Mouse (Mus musculus) myocyte (in vitro differentiated cells): Measurements from ENCODE around the gene Ric1. TPM values are rescaled to one million over a fixed set of nuclear protein-coding genes. Genes with fewer than 3 reads are reported as not detected.
A peak's percentile ranks its signal among the peaks of the same experiment; 100 is the strongest.
"Not testable (repeated sequence)": the region's sequence is repeated elsewhere in the genome, so short reads cannot be mapped to it uniquely, and the experiment has no call there.

Experiments
- H3K27me3 ChIP-seq: one replicate; pipeline ENCODE4 v1.6.1; 2011; ENCODE audit not compliant: control insufficient read depth, insufficient read depth, insufficient read length
- H3K36me3 ChIP-seq: one replicate; pipeline ENCODE4 v1.6.1; 2011; ENCODE audit not compliant: control insufficient read depth, insufficient read depth
- H3K4me2 ChIP-seq: one replicate; pipeline ENCODE4 v1.6.1; 2011; ENCODE audit warnings: low read depth, control low read depth
- H3K4me3 ChIP-seq: one replicate; pipeline ENCODE4 v1.5.1; 2011; ENCODE audit warnings: mild to moderate bottlenecking, control low read depth, moderate library complexity
- H3K79me2 ChIP-seq: one replicate; pipeline ENCODE4 v1.6.1; 2011; ENCODE audit not compliant: control insufficient read depth, insufficient read depth
- H3ac ChIP-seq: one replicate; pipeline ENCODE4 v1.6.1; 2011; ENCODE audit not compliant: control insufficient read depth, insufficient read length
- CEBPB ChIP-seq: IDR thresholded peaks from 2 replicates; pipeline ENCODE4 v1.6.1; 2011; ENCODE audit warnings: mild to moderate bottlenecking, moderate library complexity; ENCODE audit not compliant: poor library complexity, insufficient read depth, severe bottlenecking
- E2F4 ChIP-seq: IDR thresholded peaks from one replicate; pipeline ENCODE4 v1.6.1; 2011; ENCODE audit warnings: mild to moderate bottlenecking, control low read depth, moderate library complexity; ENCODE audit not compliant: insufficient read depth
- MAX ChIP-seq: IDR thresholded peaks from one replicate; pipeline ENCODE4 v1.6.1; 2011; ENCODE audit warnings: low read depth, mild to moderate bottlenecking, control low read depth
- MYOD1 ChIP-seq, 3 experiments: IDR thresholded peaks; one replicate each; pipeline ENCODE4 v1.6.1; 2011; ENCODE audit warnings: control low read depth in 2 of 3, low read depth in 2 of 3, mild to moderate bottlenecking in 2 of 3, moderate library complexity in 1 of 3; ENCODE audit not compliant: insufficient read length in 2 of 3, control insufficient read depth in 1 of 3
- MYOG ChIP-seq, 3 experiments: IDR thresholded peaks; one replicate each; pipeline ENCODE4 v1.6.1; 2011; ENCODE audit warnings: control low read depth in 2 of 3, low read depth in 2 of 3, mild to moderate bottlenecking in 2 of 3; ENCODE audit not compliant: insufficient read length in 2 of 3, control insufficient read depth in 1 of 3, insufficient read depth in 1 of 3
- POLR2A ChIP-seq: IDR thresholded peaks from one replicate; pipeline ENCODE4 v1.6.1; 2011; ENCODE audit warnings: low read depth, mild to moderate bottlenecking, control low read depth, moderate library complexity; ENCODE audit not compliant: insufficient read length
- POLR2AphosphoS2 ChIP-seq: IDR thresholded peaks from one replicate; pipeline ENCODE4 v1.6.1; 2011; ENCODE audit warnings: low read depth, control low read depth; ENCODE audit not compliant: insufficient read length
- REST ChIP-seq: IDR thresholded peaks from one replicate; pipeline ENCODE4 v1.6.1; 2011; ENCODE audit warnings: mild to moderate bottlenecking, control low read depth, moderate library complexity; ENCODE audit not compliant: insufficient read depth, insufficient read length
- SRF ChIP-seq: IDR thresholded peaks from one replicate; pipeline ENCODE4 v1.6.1; 2011; ENCODE audit warnings: low read depth; ENCODE audit not compliant: control insufficient read depth, insufficient read length
- TCF12 ChIP-seq: IDR thresholded peaks from one replicate; pipeline ENCODE4 v1.6.1; 2011; ENCODE audit warnings: mild to moderate bottlenecking, control low read depth; ENCODE audit not compliant: poor library complexity, insufficient read depth, severe bottlenecking
- TCF3 ChIP-seq: IDR thresholded peaks from one replicate; pipeline ENCODE4 v1.6.1; 2011; ENCODE audit warnings: low read depth, control low read depth; ENCODE audit not compliant: insufficient read length
- USF1 ChIP-seq: IDR thresholded peaks from one replicate; pipeline ENCODE4 v1.6.1; 2011; ENCODE audit warnings: low read depth, mild to moderate bottlenecking, control low read depth, moderate library complexity
- polyA plus RNA-seq: library from polyadenylated mRNA; unstranded; fragments of >200 nt; fragmentation: generic; extraction: Trizol; gene quantifications from one replicate; pipeline ENCODE4 v1.2.1, GENCODE M21; 2012; ENCODE audit warnings: missing spikeins

Ric1 gene
- polyA plus RNA-seq, 1 experiment, result 7.2 TPM

DNA sequence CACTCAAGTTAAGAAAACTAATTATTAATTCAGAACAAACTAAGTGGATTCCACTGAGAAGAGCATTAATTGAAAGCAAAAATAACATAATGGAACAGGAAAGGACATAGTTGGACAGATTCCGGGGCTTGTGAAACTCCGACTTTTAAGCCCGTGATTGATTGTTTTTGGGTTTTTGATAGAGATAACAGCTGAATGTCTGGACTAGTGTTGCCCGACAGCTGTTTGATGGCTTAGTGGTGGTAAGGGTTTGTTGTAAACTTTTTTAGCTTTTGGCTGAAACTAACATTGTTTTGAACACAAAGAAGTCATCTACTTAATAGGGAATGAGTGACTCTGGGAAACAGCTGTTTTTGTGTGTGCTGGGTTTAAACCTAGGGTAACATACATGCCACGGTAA, 11.9 kb downstream of the Ric1 start:
- TF ChIP-seq POLR2A (no peak), E2F4 (no peak), USF1 (no peak), MAX (no peak), POLR2AphosphoS2 (no peak), CEBPB (no peak), TCF3 (no peak), SRF (no peak), MYOD1 (IDR thresholded peaks at IDR 0.05; ENCODE audit: control insufficient read depth in 1 of 3, insufficient read length in 2 of 3, low read depth in 2 of 3) (peak in 1 of 3 experiments; percentile 60), MYOG (IDR thresholded peaks at IDR 0.05; ENCODE audit: control insufficient read depth in 1 of 3, insufficient read depth in 1 of 3, insufficient read length in 2 of 3, low read depth in 2 of 3) (peak in 1 of 3 experiments; percentile 54), TCF12 (no peak), REST (no peak)
- peaks cover 43% of the 10 kb centered on the region for H3K79me2 ChIP-seq
- H3ac ChIP-seq, result no peak overlapping the region
- no peak overlapping the region for H3K4me3 ChIP-seq
- no peak overlapping the region for H3K4me2 ChIP-seq
- H3K36me3 ChIP-seq, result peaks cover 8% of the 10 kb centered on the region
- H3K27me3 ChIP-seq, result no peaks in the 10 kb centered on the region

- Histone ChIP-seq H3K4me3 (no peak overlapping the region), H3ac (no peak overlapping the region), H3K4me2 (no peak overlapping the region), H3K27me3 (no peaks in the 10 kb centered on the region), H3K79me2 (no peaks in the 10 kb centered on the region), H3K36me3 (no peaks in the 10 kb centered on the region)
- no peak for TF ChIP-seq POLR2AphosphoS2
- no peak for TF ChIP-seq TCF3
- no peak for TF ChIP-seq POLR2A
- TF ChIP-seq MYOG (IDR thresholded peaks at IDR 0.05; ENCODE audit: control insufficient read depth in 1 of 3, insufficient read depth in 1 of 3, insufficient read length in 2 of 3, low read depth in 2 of 3), result no peak
- no peak for TF ChIP-seq CEBPB
- no peak for TF ChIP-seq TCF12
- no peak for TF ChIP-seq SRF
- TF ChIP-seq USF1, result no peak
- TF ChIP-seq MAX, result no peak
- TF ChIP-seq E2F4, result no peak
- no peak for TF ChIP-seq MYOD1 (IDR thresholded peaks at IDR 0.05; ENCODE audit: control insufficient read depth in 1 of 3, insufficient read length in 2 of 3, low read depth in 2 of 3)
- TF ChIP-seq REST, result no peak
Observed at GRCm38 (mm10) chr19:29542256-29542970, 20.3 kb downstream of the Ric1 start.

DNA sequence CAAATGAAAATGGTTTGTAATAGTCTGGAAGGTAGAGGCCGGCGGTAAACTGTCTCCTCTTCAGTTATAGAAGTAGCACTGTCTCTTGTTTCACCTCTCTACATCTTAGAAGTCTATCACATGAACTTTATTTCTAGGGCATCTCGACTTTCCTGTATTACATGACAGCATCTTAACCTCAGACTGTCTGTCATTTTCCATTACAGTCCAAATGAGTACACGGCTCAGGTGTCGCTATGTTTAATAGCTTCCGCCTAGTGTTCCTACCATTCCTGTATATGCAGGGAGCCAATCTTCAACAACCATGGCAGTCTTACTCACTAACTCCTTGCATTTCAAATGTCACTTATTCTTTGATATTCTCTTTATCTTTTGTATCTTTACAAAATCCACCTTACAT, 21.9 kb downstream of the Ric1 start:
- Histone ChIP-seq H3K79me2 (no peaks in the 10 kb centered on the region), H3K27me3 (no peaks in the 10 kb centered on the region), H3K36me3 (no peaks in the 10 kb centered on the region), H3ac (no peak overlapping the region), H3K4me2 (no peak overlapping the region), H3K4me3 (no peak overlapping the region)
- TF ChIP-seq E2F4 (no peak), MYOD1 (IDR thresholded peaks at IDR 0.05; ENCODE audit: control insufficient read depth in 1 of 3, insufficient read length in 2 of 3, low read depth in 2 of 3) (no peak), MYOG (IDR thresholded peaks at IDR 0.05; ENCODE audit: control insufficient read depth in 1 of 3, insufficient read depth in 1 of 3, insufficient read length in 2 of 3, low read depth in 2 of 3) (no peak), TCF3 (no peak), CEBPB (no peak), POLR2AphosphoS2 (no peak), USF1 (no peak), POLR2A (no peak), REST (no peak), MAX (no peak), TCF12 (no peak), SRF (no peak)

- no peak overlapping the region for H3K4me2 ChIP-seq
- no peaks in the 10 kb centered on the region for H3K27me3 ChIP-seq
- H3K4me3 ChIP-seq, result no peak overlapping the region
- TF ChIP-seq TCF12 (no peak), SRF (no peak), MYOG (IDR thresholded peaks at IDR 0.05; ENCODE audit: control insufficient read depth in 1 of 3, insufficient read depth in 1 of 3, insufficient read length in 2 of 3, low read depth in 2 of 3) (no peak), MAX (no peak), POLR2AphosphoS2 (no peak), USF1 (no peak)
- H3K36me3 ChIP-seq, result no peaks in the 10 kb centered on the region
- H3ac ChIP-seq, result no peak overlapping the region
- peaks cover 15% of the 10 kb centered on the region for H3K79me2 ChIP-seq
Observed at GRCm38 (mm10) chr19:29550618-29551017, 28.5 kb downstream of the Ric1 start.

- H3K27me3 ChIP-seq, result no peaks in the 10 kb centered on the region
- H3K36me3 ChIP-seq, result no peaks in the 10 kb centered on the region
- no peak overlapping the region for H3ac ChIP-seq
- TF ChIP-seq MAX (no peak), TCF12 (no peak), MYOG (IDR thresholded peaks at IDR 0.05; ENCODE audit: control insufficient read depth in 1 of 3, insufficient read depth in 1 of 3, insufficient read length in 2 of 3, low read depth in 2 of 3) (no peak), REST (no peak), USF1 (no peak), MYOD1 (IDR thresholded peaks at IDR 0.05; ENCODE audit: control insufficient read depth in 1 of 3, insufficient read length in 2 of 3, low read depth in 2 of 3) (no peak), SRF (no peak), POLR2AphosphoS2 (no peak), TCF3 (no peak), CEBPB (no peak), POLR2A (no peak)
- no peak overlapping the region for H3K4me2 ChIP-seq
- peaks cover 15% of the 10 kb centered on the region for H3K79me2 ChIP-seq
- no peak overlapping the region for H3K4me3 ChIP-seq
Observed at GRCm38 (mm10) chr19:29551128-29551527, 29.0 kb downstream of the Ric1 start.

GRCm38 (mm10) chr19:29551980-29552379, 29.9 kb downstream of the Ric1 start:
- not testable (repeated sequence) for H3ac ChIP-seq, H3K4me3 ChIP-seq, H3K36me3 ChIP-seq, H3K4me2 ChIP-seq, H3K27me3 ChIP-seq
- H3K79me2 ChIP-seq, result peaks cover 15% of the 10 kb centered on the region

DNA sequence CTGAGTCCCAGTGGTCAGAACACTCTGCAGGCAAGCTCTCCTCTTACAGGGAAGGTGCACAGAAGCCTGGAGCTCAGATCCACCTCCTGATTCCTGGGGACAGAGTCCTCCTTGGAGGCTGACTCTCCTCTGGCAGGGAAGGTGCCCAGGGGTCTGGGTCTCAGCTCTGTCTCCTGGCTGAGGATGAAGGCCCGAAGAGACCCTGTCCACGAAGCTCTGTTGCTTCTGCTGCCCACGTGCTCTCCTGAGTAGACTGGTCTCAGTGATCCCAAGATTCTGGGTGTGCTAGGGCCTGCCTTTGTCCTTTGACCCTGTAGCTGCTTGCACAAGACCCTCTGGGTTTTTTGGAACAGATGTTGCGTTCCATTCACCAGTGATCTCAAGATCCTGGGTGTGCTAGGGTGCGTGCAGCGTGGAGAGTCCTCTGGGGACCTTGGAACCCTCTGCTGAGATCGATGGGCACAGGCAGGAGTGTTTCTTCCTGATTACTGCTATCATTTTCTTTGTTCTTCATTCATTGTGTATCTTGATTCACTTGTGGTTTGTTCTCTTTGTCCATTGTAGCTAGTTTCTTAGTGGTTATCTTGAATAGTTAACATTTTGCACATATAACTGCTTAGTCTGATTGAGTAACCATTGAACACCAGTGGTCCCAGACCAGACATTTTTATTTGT, 35.2 kb downstream of the Ric1 start:
- H3K27me3 ChIP-seq, H3K79me2 ChIP-seq, H3ac ChIP-seq, H3K4me2 ChIP-seq, H3K4me3 ChIP-seq, H3K36me3 ChIP-seq: not testable (repeated sequence)
